Mouse (Mus musculus) ES-E14 (cell line): ENCODE measurements at regions not wholly inside any gene's neighbourhood (a gene's known extent, or its start where the extent isn't known, plus 50 kb on each side); places are given as distances from the start of the nearest gene placed in this dataset.

ENCODE experiments used
- ZC3H11A ChIP-seq: IDR thresholded peaks from 2 replicates; pipeline ENCODE4 v1.6.1; 2012; ENCODE audit warnings: low read depth, mild to moderate bottlenecking, inconsistent platforms, low read length, borderline replicate concordance
- ZNF384 ChIP-seq: IDR thresholded peaks from 2 replicates; pipeline ENCODE4 v1.6.1; 2012; ENCODE audit warnings: low read depth, low read length, inconsistent platforms

DNA sequence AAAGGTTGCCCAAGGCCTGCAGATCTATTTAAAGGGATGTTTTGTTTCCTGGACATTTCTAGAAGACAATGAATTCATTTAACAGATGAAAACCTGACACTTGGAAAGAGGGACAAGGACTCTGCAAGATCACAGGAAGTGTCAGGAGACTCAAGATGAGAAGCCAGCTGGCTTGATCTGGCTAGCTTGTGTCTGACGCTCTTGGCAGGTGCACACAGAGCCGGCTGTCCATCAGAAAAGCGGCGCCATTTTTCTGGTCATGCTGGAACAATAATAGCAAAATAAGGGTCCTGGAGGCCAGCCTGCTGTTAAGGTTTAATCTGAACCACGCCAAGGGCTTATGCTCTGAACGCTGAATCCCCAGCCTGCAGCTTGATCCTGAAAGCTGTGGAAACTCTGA, 303.3 kb downstream of the Ptpru start:
- TF ChIP-seq ZC3H11A: no peak
- TF ChIP-seq ZNF384: no peak
